Mouse (Mus musculus) A20 (cell line): ENCODE data around the gene Hoxd12.

Source experiments
- DNase-seq: peaks from one replicate; pipeline ENCODE4 v3.0.0-alpha.2; 2011; ENCODE audit warnings: low read depth, low spot score

The Hoxd12 gene

DNA sequence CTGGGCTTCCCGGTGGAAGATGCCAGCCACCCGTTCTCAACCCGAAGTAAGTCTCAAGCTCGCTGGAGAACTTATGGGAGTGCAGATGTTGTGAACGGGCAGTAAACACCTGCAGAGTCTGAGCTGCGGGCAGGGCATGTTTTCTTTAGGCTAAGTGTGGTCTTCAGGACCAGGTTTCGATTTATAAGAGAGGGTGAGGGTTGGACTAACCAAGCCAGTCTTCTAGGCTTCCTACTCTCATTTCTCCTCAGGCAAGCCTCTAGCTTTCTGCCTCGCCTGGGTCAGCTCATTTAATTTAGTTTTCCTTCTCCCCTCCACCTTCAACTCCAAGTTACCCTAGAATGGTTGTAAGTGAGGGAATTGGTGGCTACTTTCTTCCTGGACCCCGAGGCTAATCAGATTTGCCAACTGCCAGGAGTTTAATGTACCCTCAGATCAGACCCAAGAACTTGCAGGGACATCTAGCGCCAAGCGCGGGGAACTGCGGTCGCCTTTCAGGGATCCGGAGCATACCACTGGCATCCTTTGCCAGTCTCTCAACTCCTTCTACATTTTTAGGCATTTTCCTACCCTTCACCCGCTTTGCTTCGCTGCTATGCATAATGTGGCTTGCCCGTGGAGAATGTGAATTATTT lies 11.4 kb upstream of the Hoxd12 start:
- DNase-seq: peak; percentile 64

DNA sequence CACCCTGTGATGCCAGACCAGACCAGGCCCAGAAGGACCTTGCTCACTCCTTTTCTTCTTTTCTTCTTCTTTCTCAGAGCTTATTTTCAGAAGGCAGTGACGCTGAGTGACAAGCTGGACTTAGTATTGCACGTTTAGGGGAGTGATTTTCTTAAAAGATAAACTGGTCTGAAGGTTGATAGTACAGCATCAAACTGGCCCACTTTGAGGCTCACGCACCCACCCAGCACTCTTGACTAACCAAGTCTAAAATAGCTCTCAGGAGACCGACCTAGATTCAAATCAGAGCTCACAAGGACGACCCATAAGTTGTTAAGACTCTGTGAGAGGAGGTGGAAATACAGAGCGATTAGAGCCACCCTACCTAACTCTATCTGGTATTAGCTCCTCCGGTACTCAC lies 8.4 kb upstream of the Hoxd12 start:
- no peak for DNase-seq

DNA sequence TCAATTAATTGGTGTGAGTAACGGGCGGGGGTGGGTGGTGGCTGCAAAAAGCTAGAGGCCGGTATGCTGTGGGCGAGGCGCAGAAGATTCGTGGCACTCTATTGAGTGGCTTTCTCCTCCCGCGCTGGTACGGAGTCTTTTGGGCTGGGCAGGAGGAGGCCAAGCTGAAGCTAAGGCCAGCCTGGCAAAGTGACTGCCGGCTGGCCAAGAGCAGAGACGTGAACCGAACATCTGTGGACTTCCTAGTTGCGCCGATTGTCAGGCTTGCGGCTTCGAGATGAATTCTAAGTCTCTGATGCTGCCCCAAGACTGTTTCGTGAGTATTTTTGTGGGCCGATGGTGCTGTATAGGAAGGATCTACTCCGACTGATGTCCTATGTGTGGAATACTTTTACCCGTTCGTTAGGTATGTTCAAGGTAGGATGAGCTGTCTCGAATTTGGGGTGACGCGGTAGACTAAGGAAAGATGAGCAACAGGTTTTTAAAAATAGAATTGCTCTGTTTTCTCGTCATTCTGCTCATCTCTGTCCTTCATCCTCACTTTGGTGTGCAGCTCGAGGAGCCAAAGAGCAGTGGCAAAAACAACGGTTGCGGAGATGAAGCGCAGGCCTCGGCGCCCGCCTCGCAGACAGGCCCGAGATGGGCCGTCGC lies 7.5 kb upstream of the Hoxd12 start:
- DNase-seq: no peak

DNA sequence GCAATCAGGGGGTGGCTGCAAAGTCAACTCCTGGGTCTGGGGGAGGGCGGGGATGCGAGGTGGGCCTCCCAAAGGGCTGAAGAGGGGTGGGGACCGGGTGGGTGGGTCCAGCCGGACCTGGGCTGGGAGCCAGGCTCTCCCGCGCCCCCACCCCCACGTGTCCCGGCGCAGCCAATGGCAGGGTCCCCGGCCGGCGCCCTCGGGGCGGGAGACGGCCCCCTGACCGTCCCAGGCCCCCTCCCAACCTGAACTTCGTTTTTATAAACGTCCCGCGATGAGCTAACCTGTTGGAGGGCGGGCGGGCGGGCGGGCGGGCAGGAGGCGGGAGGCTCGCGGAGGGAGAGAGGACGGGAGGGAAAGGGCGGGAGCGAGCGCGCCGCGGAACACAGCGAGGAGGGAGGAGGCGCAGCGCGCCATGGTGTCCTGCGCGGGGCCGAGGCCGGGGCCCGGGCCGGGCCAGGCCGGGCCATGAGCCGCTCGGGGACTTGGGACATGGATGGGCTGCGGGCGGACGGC lies 6.9 kb upstream of the Hoxd12 start, which contains the start of gene Hoxd13:
TSS of gene Hoxd13 (plus strand) at position 469 of the 516 bp plus-strand sequence.
- no peak for DNase-seq

DNA sequence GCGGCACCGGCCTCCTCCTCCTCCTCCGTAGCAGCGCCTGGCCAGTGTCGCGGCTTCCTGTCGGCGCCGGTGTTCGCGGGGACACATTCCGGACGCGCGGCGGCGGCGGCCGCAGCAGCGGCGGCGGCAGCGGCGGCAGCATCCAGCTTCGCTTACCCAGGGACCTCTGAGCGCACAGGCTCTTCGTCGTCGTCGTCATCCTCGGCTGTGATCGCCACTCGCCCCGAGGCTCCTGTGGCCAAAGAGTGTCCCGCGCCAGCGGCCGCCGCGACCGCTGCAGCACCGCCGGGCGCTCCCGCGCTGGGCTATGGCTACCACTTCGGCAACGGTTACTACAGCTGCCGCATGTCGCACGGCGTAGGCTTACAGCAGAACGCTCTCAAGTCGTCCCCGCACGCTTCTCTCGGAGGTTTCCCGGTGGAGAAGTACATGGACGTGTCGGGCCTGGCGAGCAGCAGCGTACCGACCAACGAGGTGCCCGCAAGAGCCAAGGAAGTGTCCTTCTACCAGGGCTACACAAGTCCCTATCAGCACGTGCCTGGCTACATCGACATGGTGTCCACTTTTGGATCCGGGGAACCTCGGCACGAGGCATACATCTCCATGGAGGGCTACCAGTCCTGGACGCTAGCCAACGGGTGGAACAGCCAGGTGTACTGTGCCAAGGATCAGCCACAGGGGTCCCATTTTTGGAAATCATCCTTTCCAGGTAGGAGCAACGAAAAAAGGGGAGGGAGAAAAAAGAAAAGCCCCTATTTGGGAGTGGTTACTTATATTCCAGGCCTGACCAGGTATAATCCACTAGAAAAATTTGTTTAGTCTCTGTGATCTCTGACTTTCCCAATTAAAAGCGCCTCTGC lies 6.2 kb upstream of the Hoxd12 start:
- no peak for DNase-seq

DNA sequence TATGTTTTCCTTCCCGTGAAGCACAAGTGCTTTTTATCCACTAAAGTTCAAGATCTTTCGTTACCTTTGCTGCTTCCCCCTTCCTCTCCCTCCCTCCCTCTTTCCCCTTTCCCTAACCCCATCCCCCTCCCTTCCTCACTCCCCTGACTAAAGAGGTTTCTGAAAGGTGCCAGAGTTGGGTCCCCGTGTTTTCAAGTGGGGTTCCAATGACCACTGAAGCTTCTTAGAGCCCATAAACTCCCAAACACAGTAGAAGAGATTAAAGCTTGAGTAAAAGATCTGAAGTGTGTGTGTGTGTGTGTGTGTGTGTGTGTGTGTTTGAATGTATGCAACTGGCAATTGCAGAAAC lies 5.6 kb upstream of the Hoxd12 start:
- no peak for DNase-seq

DNA sequence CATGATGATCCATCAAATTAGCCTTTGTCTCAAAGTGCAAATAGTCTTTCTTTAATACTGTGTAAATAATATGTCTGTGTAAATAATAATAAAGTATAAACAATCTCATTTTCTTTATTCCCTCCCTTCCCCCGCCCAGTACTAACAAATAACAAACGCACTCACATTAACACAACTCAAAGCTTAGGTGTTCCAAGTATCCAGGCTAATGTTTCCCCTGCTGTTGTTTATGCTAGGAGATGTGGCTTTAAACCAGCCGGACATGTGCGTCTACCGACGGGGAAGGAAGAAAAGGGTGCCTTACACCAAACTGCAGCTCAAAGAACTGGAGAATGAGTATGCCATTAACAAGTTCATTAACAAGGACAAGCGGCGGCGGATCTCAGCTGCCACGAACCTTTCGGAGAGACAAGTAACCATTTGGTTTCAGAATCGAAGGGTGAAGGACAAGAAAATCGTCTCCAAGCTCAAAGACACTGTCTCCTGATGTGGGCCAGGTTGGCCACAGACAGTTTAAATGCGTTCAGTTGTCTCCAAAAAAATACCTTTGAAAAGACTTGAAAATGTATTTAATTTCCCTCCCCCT lies 5.1 kb upstream of the Hoxd12 start:
- DNase-seq: no peak

DNA sequence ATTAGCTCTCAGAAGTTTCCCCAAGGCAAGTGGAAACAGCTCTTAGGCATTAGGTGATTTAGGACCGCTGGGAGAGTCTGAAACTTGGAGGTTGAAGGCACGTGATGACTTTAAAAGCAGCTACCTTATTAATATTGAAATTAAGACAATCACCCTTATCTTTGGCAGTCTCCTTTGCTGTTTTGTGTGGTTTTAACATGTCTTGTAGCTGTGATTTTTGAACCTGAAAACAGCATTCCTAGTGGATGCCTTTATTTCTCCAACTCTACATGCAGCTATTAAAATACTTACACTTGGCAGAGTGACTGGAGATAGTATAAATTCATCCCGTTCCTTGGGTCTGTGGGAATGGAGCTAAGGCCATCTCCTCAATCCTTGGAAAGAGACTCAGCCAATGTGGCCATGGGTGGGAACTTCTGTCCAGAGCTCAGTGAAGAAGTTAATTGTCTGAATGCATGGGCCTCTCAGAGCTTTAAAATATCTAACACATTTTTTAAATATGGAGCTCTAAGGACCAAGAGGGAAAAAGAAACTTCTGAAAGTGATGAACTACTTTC lies 4.1 kb upstream of the Hoxd12 start:
- DNase-seq: no peak

DNA sequence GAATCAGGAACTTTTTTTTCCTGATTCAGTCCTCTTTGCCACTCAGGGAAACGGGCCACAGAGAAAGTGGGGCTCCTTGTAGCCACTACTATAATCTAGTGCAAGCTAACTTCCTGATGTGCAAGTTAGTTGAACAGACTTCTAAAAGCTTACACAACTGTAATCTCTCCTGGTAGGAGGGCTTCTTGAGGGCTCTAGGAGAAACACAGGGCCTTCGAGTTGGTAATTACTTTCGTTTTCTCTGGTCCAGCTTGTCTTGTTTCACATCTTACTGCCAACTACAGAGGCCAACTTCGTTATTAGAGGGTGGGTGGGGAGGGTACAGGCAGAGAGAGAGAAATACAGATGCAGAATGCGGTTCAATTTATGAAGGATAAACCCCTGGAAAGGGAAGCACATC lies 3.0 kb upstream of the Hoxd12 start:
- DNase-seq: no peak

DNA sequence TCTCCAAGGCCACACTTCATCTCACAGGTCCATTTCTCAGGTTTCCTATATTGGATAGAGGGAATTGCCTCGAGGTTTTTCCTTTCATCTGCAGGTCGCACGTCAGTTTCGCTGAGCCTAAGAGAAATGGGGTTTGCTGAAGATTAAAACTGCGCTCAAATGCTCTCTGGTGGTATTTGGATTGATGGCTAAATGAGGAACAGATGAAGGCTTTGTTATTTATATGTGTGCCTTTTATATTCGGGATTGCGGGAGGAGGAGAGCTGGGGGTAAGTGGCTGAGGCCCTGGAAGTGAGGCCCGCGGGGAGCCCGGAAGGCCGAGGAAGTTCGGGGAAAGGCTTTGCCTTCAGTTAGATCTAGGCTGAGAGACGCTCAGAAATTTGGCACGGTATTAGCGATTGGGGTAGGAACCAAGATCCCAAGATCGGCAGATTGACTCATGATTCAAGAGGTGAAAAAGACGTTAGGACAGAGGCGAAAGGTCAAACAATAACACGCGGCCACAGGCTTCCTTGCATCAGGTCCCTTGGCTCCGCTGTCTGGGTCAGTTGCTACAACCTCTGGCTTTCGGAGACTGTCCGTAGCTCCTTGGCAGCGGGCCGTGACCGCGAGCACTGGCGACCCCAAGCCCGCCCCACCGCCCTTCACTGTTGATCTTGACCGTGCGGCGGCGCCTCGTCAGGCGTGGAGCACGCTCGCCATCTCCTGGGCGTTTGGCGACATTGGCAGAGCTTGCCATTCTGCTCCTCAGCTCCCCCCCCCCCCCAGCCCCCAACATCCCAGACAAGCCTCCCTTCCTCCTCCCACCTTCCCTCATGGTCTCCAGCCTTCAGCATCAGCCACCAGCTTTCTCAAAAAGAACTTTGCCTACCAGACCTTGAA lies 2.1 kb upstream of the Hoxd12 start:
- DNase-seq: peak; percentile 70

DNA sequence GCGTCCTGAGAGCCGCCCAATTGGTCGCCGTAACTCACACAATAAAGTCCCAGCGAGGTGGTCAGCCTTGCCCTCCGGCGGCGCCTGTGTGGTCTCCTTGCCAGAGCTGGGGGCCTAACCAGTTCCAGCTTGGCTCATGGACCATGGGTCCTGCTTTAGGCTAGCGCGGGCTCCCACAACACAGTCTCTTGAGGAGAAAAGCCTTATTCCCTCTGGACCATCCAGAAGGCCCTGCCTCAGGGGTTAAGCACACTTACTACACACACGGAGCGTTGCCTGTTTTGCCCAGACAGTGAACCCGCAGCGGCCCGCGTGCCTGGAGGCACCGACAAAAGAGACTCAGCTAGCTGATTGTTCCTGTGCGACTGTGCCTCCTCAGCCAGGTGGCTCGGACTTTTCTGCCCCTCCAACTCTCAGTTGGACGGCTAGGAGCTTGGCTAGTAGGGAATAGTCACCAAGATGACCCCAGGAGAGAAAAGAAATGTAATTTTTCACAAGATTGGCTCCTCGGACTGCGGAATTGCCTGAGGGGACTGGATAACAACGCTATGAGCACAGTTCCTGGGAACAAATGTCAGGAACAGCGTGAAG lies 883 bp upstream of the Hoxd12 start:
- DNase-seq: no peak

DNA sequence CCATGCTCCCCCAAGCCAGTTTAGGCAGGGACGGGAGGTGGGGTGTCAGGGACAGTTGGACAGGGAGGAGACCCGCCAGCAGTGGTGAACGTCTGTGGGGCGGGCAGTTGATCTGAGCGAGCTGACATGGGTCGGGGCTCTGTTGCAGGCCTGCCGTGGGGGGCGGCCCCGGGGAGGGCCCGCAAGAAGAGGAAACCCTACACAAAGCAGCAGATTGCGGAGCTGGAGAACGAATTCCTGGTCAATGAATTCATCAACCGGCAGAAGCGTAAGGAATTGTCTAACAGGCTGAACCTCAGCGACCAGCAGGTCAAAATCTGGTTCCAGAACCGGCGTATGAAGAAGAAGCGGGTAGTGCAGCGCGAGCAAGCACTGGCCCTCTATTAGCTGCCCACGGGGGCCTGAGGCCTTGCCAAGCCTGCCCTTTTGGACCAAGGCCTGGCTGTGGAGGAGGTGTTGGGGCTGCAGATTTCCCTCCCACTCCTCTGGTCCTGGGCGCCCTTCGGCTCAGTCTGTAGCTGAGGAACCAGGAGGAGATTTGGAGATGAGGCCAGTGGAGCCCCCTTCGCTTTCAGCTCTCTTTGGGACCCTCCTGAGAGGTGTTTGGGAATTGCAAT lies 961 bp downstream of the Hoxd12 start:
- no peak for DNase-seq

DNA sequence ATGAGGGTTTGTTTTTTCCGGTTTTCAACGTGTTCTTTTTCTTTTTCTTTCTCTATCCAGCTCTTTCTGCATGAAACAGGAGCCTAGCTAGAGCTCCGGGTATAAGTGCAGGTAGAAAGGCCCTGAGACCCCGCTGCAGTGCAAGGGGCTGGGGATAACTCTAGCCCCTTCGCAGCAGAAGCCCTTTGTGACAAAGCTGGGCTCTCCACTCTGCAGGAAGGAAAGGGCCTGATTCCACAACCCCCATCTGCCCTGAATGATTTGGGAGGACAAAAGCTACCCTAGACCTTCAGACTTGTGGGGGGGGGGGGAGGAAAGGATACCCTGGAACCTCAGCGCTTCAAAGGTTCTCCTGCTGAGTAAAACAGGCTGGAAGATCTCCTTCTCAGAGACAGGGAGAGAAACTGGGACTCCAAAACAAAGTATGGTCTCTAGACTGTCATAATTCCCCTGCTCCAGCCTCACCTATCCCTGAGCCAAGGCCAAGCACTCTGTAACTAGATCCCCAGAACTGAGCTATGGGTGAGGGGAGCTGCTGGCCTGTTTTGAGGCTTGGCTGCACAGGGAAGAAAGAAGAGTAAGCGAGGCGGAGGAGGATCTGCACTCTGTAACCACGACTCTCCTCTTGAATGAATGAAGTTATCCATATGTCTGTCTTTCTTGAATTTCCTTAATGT lies 1.7 kb downstream of the Hoxd12 start:
- no peak for DNase-seq

DNA sequence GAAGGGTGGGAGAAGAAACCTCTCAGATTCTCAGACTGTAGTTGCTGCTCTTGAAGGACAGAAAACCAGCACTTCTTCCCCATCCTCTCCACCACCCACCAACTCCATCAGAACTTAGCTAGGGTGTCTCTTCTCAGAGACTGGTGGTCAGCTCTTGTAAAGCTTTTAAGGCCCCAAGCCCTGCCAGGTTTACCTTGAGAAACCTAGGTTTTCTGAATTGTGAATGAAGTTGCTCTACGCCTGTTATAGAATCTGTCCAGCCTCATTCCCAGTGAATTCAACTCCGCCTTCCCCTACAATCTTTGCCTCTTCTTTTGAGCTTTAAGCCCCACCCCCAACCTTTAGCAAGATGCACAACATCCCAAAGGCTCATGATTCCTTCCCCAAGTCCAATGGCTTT lies 2.3 kb downstream of the Hoxd12 start:
- DNase-seq: no peak

DNA sequence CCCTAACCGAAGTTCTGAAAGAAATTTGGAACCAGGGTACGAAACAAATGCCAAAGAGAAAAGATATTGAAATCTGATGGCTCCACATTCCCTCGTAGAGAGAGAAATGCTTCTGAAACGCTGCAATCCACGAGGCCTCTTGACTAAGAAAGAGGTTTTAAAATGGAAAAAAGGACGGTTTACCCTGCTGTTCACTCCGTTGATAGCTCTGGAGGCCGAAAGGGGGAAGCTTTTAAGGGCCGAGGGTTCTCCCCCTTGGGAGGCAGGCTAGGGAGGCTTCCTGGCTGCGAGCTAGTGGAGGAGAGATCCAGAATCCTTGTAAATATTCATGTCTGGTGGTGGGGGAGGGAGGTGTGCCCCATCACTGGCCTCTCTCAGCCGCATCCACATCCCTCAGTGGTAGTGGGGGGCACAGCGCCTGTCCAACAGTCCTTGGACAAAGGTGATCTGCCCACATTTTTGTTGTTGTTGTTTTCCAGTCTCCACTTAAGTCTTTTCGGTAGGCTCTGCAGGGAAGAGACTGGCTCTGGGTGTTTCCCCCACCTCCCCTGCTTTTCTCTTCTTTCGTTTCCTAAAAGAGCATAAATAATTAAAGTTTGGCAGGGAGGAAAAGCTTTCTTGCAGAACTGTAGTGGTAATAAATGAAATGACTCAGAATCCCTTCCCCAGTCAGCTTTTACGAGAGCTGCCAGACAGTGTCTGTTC lies 4.2 kb downstream of the Hoxd12 start, which contains the start of gene Hoxd11:
TSS of gene Hoxd11 (plus strand) at position 667 of the 705 bp plus-strand sequence.
- DNase-seq: no peak

DNA sequence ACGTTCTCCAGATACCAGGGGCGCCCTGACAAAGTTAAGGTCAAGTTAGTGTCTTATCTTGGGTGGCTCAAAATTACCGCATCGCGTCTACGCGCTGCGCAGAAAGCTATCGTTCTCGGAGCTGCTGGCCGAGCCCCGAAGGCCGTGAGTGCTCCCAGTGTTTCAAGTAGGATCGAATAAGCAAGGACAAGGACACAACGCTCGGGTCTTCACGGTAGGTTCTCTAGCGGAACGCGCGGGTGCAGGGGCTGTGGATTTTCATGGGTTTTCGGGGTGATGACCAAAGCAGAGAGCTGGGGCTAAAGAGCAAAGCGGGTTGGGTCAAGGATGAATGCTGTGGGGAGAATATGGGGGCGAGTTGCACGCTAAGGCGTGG lies 4.8 kb downstream of the Hoxd12 start:
- DNase-seq: no peak

DNA sequence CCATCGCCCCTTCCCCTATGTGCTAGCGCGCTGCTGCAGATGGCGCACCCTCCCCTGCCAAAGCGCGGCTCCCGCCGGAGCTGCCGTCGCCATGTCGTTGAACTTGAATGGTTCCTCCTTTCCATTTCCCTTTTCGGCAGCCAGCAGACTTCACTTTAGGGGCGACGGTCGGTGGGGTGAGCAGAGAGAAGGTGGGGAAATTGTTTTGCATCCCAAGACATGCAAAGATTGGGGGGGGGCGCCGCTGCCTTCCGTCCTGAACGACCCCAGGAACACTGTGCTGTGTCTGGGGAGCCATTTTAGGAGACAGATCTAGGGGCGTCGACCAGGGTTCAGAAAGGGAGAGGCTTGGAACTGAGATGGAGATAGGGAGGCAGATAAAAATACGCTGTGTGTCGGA lies 5.2 kb downstream of the Hoxd12 start:
- DNase-seq: no peak

DNA sequence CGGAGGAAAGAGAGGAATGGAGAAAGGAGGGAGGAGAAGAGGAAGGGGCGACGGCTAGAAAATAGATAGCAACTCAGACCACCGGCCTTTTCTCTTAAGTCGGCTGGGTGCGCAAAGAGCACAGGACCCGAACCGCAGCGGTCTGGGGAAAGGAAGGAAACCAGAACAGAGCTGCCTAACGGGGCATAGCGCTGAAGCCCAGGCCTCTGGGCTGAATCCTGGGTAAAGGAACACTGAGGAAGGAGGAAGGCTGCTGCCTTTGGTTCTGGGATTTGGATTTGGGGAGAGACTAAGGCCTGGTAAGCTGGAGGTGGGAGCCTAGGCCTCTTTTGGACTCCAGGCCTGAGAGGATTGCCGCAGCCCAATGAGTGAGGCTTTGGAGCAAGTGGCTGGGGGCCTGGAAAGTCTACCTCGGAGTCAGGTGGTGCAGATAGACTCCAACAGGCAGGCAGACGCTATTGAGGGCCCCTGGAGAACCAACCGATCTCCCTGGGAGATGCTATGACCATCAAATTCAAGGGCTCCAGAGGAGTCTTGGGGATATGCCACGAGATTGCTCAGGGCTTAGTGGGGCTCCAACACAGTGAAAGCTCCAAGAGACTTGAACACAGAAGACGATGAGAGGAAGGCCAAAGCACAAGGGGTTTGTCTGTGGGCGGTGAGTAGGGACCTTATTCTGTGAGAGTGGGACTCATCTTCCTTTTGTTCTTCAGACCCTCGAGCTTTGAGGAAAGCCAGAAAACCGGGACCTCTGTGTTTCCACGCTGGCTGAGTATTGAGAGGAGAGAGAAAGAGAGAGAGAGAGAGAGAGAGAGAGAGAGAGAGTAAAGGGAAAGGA lies 6.0 kb downstream of the Hoxd12 start:
- no peak for DNase-seq
